Mouse (Mus musculus) liver, embryonic 12.5 days (tissue): ENCODE results near the gene Nudt4. TPM values are rescaled to one million over a fixed set of nuclear protein-coding genes. Genes with fewer than 3 reads are reported as not detected.

Source experiments
- ATAC-seq: fragments of 200-750 bp; cut with Nextera tagmentation; 2 replicates; pipeline ENCODE4 v1.8.0; 2017; ENCODE audit warnings: moderate number of reproducible peaks, mild to moderate bottlenecking, moderate library complexity
- H3K27ac ChIP-seq: fragments of 300-500 bp; sonication (generic); 2 replicates; pipeline ENCODE4 v1.5.1; 2016; ENCODE audit warnings: mild to moderate bottlenecking
- H3K27me3 ChIP-seq: fragments of 300-500 bp; sonication (generic); replicated peaks from 2 replicates; pipeline ENCODE4 v1.6.1; 2016; ENCODE audit warnings: mild to moderate bottlenecking, moderate library complexity
- H3K36me3 ChIP-seq: fragments of 300-500 bp; sonication (generic); 2 replicates; pipeline ENCODE4 v1.6.1; 2016; ENCODE audit warnings: mild to moderate bottlenecking, moderate library complexity
- H3K4me1 ChIP-seq: fragments of 300-500 bp; sonication (generic); 2 replicates; pipeline ENCODE4 v1.6.1; 2016
- H3K4me2 ChIP-seq: fragments of 300-500 bp; sonication (generic); 2 replicates; pipeline ENCODE4 v1.6.1; 2016; ENCODE audit warnings: mild to moderate bottlenecking, moderate library complexity
- H3K4me3 ChIP-seq: fragments of 300-500 bp; sonication (generic); 2 replicates; pipeline ENCODE4 v1.5.1; 2016; ENCODE audit warnings: mild to moderate bottlenecking, moderate library complexity
- H3K9ac ChIP-seq: fragments of 300-500 bp; sonication (generic); 2 replicates; pipeline ENCODE4 v1.6.1; 2016; ENCODE audit warnings: mild to moderate bottlenecking, moderate library complexity
- H3K9me3 ChIP-seq: fragments of 300-500 bp; sonication (generic); replicated peaks from 2 replicates; pipeline ENCODE4 v1.6.1; 2016; ENCODE audit warnings: mild to moderate bottlenecking, moderate library complexity
- WGBS: fragments of 180-500 bp; shearing (Covaris S2); methylation state at CpG from one replicate; pipeline ENCODE4 v1.1.7; 2016; ENCODE audit not compliant: insufficient replicate concordance; 5-methylcytosine and 5-hydroxymethylcytosine counted together
- polyA plus RNA-seq: library from polyadenylated mRNA; unstranded; fragments of >200 nt; fragmentation: Nextera tagmentation; extraction: Ambion mirVana; gene quantifications from 2 replicates; pipeline ENCODE4 v1.2.1, GENCODE M21; 2016

Nudt4 gene
- polyA plus RNA-seq, 1 experiment from 2014 or later: 130 TPM

DNA sequence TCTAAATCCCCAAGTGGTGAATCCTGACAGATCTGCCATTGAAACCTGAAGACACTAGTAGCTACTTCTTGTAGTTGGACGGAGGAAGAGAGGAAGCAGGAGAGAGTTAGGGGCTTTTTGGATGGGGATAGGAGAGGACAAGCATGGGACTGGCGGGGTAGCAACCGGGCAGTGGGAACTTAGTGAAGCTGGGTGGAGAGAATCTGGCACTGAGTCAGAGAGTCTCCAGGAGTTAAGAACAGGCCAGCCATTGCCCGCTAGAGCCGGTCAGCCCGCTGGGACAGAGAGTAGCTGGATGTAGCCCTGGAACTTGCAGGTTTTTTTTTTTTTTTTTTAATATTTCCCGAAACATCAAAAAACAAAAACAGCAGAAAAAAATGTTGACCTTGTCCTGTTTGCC lies 30.6 kb downstream of the Nudt4 start:
- H3K4me3 ChIP-seq: no peak overlapping the region
- H3K27ac ChIP-seq: no peak overlapping the region
- no peak overlapping the region for H3K4me2 ChIP-seq
- no peaks in the 10 kb centered on the region for H3K36me3 ChIP-seq
- H3K9me3 ChIP-seq: no peaks in the 10 kb centered on the region
- H3K4me1 ChIP-seq: peaks cover 64% of the 10 kb centered on the region
- H3K27me3 ChIP-seq: no peaks in the 10 kb centered on the region
- H3K9ac ChIP-seq: no peak overlapping the region
- ATAC-seq: no peak
- WGBS: 87% methylated on average over 7 of the region's 7 CpGs

DNA sequence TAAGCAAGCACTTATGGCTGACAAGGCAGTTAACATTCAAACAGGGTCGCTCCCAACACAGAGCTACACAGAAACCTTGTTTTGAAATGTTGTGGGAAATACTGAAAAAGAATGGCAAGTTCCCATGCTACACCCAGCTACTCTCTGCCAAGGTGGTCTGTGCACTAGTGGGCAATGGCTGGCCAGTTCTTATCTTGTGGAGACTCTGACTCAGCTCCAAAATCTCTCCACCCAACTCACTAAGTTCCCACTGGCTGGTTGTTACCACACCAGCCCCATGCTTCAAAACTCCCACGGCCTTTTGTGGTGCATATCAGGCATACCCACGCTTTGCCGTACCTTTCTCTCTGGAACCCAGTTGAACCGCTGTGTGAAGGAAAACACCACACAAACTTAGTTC lies 31.0 kb downstream of the Nudt4 start:
- Histone ChIP-seq H3K4me3 (no peak overlapping the region), H3K27ac (no peak overlapping the region), H3K27me3 (no peaks in the 10 kb centered on the region), H3K9ac (no peak overlapping the region), H3K4me1 (peaks cover 62% of the 10 kb centered on the region), H3K36me3 (no peaks in the 10 kb centered on the region), H3K4me2 (no peak overlapping the region), H3K9me3 (no peaks in the 10 kb centered on the region)
- no peak for ATAC-seq
- WGBS: 53% methylated on average over 5 of the region's 5 CpGs

DNA sequence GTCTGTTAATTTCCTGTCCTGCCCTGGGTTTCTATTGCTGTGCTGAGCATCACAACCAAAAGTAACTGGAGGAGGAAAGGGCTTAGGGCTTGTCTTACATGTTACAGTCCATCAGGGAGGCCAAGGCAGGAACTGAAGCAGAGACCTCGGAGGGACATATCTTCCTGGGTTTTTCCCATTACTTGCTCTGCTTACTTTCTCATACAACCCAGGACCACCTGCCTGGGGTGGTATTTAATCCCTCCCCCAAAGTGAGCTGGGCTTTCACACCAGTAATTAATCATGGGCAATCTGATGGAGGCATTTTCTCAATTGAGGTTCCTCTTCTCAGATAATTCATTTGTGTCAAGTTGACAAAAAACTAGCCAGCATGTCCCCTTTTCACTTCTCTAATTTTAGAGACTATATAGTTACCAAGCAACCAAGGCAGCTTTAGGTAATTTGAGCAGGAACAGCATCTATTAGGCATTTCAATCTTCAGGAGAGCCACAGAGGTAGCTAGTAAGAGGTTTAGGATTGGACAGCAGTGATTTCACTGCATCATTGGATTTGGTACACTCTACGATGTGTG lies 33.3 kb downstream of the Nudt4 start:
- Histone ChIP-seq H3K27me3 (no peaks in the 10 kb centered on the region), H3K9me3 (no peaks in the 10 kb centered on the region), H3K27ac (no peak overlapping the region), H3K4me3 (no peak overlapping the region), H3K4me2 (no peak overlapping the region), H3K9ac (no peak overlapping the region), H3K36me3 (no peaks in the 10 kb centered on the region), H3K4me1 (peaks cover 47% of the 10 kb centered on the region)
- WGBS: 74% methylated on average over 2 of the region's 2 CpGs
- no peak for ATAC-seq

DNA sequence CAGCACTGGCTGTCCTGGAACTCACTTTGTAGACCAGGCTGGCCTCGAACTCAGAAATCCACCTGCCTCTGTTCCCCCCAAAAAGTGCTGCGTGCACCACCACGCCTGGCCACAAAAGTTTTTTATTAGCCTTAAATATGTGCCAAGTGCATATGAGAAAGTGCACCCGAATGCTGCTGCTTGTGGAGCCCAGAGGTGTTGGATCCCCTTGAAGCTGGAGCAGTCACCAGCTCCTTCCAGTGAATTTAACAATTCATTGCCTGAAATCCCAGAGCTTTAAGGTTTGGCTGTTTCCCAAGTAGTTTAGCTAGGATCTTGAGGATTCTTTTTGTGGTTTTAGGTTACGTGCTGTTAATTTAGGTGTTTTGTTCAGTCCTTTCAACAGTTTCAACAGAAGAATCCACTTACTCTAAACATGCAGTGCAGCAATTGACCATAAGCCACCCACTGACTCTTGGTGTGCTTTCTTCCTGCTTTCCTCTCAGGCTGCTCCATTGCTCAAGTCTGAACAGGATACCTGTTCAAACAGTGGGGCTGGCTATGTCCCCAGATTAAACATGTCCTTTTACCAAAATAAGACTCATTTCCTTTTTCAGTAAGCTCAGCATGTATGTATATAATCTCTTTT lies 37.3 kb downstream of the Nudt4 start:
- Histone ChIP-seq H3K36me3 (peaks cover 13% of the 10 kb centered on the region), H3K27me3 (no peaks in the 10 kb centered on the region), H3K4me3 (no peak overlapping the region), H3K4me2 (no peak overlapping the region), H3K27ac (no peak overlapping the region), H3K4me1 (peaks cover 18% of the 10 kb centered on the region), H3K9ac (no peak overlapping the region), H3K9me3 (no peaks in the 10 kb centered on the region)
- ATAC-seq: no peak
- WGBS: 82% methylated on average over 5 of the region's 5 CpGs

DNA sequence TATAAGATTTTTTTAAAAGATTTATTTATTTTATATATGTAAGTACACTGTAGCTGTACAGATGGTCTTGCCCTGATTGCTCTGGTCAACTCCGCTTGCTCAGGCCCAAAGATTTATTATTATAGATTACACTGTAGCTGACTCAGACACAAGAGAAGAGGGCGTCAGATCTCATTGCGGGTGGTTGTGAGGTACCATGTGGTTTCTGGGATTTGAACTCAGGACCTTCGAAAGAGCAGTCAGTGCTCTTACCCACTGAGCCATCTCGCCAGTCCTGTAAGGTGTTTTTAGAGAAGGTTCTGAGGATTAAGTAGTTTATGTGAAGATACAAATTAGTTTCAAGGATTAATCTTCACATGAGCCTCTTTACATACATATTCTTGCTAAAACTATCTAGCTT lies 38.1 kb downstream of the Nudt4 start:
- peaks cover 18% of the 10 kb centered on the region for H3K4me1 ChIP-seq
- no peak for ATAC-seq
- H3K4me3 ChIP-seq: no peak overlapping the region
- H3K27me3 ChIP-seq: no peaks in the 10 kb centered on the region
- 83% methylated on average over 5 of the region's 5 CpGs for WGBS
- H3K36me3 ChIP-seq: peaks cover 14% of the 10 kb centered on the region
- no peak overlapping the region for H3K27ac ChIP-seq
- H3K4me2 ChIP-seq: no peak overlapping the region
- no peak overlapping the region for H3K9ac ChIP-seq
- no peaks in the 10 kb centered on the region for H3K9me3 ChIP-seq

DNA sequence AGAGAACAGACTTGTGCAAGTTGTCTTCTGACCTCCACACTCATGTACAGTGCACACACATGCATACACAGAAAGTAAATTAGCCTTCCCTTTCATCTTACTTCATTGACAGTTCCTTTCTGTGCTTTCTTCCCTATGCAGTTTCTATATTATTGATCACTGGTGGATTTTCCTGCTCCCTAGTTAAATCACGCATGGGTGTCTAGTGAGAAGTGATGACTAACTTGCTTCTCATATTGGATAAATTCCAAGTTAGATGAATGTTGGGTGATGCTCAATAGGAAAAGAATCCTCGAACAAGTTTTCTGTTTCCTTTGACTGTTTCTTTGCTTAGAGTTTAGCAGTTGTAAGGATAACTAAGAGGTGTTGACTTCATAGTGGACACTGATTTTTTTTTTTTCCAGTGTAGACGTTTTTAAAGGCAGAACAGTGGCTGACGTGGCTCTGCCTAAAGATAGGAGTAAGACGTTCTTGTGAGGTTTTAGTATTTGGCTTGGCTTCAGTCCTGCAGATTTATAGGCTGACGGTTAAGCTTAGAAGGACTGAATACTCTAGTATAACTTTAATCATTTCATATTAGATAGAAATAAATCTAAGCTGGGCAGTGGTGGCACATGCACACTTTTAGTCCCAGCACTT lies 38.8 kb downstream of the Nudt4 start:
- Histone ChIP-seq H3K4me1 (peaks cover 18% of the 10 kb centered on the region), H3K4me2 (no peak overlapping the region), H3K27ac (no peak overlapping the region), H3K27me3 (no peaks in the 10 kb centered on the region), H3K4me3 (no peak overlapping the region), H3K9me3 (no peaks in the 10 kb centered on the region), H3K36me3 (peaks cover 14% of the 10 kb centered on the region), H3K9ac (no peak overlapping the region)
- ATAC-seq: no peak
- 72% methylated on average over 6 of the region's 6 CpGs for WGBS

DNA sequence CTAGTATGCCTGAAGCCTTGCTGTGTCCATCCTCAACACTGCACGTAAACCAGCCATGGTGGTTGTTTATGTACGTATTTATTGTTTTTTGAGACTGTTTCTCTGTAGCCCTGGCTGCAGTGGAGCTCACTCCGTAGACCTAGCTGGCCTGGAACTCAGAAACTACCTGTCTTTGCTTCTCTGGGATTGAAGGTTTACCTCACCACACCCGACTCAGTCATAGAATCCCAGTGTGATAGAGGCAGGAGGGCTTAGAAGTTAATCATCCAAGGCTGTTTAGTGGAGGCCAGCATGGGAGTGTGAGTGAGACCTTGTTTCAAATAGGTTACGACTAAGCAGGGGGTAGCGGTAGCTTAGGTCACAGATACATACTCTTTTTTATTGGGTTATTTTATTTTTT lies 46.3 kb downstream of the Nudt4 start:
- peaks cover 28% of the 10 kb centered on the region for H3K36me3 ChIP-seq
- no peaks in the 10 kb centered on the region for H3K27me3 ChIP-seq
- peak overlapping the region; percentile 22; the same call in 1 of the 2 replicates for H3K9ac ChIP-seq
- H3K9me3 ChIP-seq: no peaks in the 10 kb centered on the region
- no peak overlapping the region for H3K4me2 ChIP-seq
- H3K4me1 ChIP-seq: peaks cover 44% of the 10 kb centered on the region
- no peak overlapping the region for H3K27ac ChIP-seq
- ATAC-seq: no peak
- WGBS: 80% methylated on average over 6 of the region's 6 CpGs
- no peak overlapping the region for H3K4me3 ChIP-seq

DNA sequence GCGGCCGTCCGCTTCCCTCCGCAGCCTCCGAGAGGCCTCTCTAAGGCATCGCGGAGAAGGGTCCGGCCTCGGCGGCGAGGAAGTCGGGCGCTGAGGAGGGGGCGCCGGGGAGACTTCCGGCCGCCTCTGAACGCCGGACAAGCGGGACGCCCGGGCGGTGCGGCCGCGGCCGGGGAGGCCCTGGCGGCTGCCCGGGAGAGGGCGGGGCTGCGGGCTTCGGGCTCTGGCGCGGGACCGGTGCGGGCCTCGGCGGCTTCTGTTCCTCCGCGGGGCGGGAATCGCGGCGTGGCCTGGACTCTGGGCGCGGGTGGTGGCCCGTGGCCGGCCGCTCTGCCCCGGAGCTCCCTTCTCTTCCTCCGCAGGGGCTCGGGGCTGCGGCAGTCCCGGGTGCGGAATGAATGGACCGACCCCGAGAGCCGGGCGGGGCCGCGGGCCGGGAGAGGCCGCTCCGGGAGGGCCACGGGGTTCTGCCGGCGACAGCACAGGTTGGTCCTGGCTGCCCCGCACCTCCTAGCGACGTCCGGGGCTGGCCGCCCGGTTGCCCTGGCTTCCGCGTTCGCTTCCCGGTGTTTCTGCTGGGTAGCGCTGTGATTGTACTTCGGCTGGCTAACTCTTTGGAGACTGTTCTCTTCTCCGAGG lies 48.5 kb downstream of the Nudt4 start:
- Histone ChIP-seq H3K9ac (peak overlapping the region; percentile 99), H3K27me3 (no peaks in the 10 kb centered on the region), H3K9me3 (peaks cover 5% of the 10 kb centered on the region; the same call in 1 of the 2 replicates), H3K36me3 (peaks cover 19% of the 10 kb centered on the region), H3K27ac (peak overlapping the region; percentile 98), H3K4me2 (peak overlapping the region; percentile 79), H3K4me1 (peaks cover 44% of the 10 kb centered on the region), H3K4me3 (peak overlapping the region; percentile 100)
- WGBS: under 1% methylated on average over 67 of the region's 80 CpGs
- ATAC-seq: peak; percentile 49

DNA sequence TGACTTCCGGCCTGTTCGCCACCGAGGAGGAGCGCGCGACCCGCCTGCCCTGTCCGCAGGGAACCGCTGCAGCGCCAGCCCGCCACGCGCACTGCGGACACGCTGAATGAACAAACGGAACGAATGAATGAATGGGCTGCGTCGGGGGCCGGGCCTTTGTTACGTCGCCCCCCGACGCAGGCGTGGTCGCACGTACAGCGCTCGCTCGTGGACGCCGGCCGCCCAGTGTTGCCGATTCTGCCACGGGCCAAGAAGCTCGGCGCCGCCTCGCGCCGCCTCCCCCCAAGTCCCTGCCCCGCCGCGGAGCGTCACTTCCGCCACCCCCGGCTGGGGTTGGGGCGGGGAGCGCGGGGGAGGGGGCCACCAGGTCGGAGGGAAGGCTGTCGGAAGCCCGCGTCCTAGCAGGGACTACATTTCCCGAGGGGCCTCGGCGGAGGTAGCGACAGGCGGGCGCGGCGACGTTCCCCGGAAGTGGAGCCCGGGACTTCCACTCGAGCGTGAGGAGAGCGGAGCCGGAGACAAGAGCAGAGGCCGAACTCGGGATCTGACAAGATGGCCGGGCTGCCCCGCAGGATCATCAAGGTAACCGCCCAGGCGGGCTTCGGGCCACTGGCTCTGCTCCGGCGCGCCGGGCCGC lies 49.2 kb downstream of the Nudt4 start, which contains the start of gene Ube2n:
Ube2n (plus strand) TSS at position 490 of the 637 bp plus-strand sequence.
- peak; percentile 95 for ATAC-seq
- Histone ChIP-seq H3K36me3 (peaks cover 19% of the 10 kb centered on the region), H3K4me3 (peak within 1 kb of the TSS; percentile 100), H3K9ac (peak within 1 kb of the TSS; percentile 99), H3K4me2 (peak within 1 kb of the TSS; percentile 79), H3K27ac (peak within 1 kb of the TSS; percentile 98), H3K4me1 (peaks cover 41% of the 10 kb centered on the region), H3K27me3 (no peaks in the 10 kb centered on the region), H3K9me3 (peaks cover 5% of the 10 kb centered on the region; the same call in 1 of the 2 replicates)
- WGBS: 1% methylated on average over 78 of the region's 81 CpGs

DNA sequence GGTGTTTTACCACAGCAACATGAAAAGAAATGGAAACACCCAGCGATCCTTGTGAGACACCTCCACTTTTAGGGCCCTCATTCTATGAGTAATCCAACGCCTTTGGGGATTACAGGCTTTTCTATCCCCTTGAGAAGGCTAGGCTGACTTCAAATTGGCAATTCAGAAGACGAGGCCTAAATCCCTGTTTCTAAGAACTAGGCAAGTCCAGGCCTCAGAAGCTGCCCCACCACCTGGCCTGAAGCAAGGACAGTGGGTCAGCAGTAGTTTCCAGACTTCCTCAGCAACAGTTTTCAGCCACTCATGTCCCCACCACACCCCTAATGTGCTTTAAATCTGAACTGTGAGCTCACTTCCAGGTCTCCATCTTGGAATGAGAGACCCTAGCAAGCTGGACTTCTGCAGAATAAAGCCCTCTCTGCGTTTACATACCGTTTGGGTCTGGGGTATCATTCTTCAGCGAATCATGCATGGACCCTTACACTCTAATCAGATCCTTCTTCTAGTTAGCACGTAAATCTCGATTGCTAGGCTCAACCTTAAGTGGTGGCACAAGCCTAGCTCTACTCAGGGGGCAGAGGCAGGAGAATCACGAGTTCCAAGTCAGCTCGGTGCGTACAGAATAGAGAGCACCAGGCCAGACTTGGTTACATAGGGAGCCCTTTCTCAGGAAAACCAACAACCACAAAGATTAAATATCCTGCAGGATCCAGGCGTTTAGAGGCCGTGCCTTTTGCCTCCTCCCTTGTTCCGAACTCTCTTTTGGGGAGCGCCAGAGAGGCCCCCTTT lies 50.0 kb downstream of the Nudt4 start:
- H3K27me3 ChIP-seq: no peaks in the 10 kb centered on the region
- H3K4me2 ChIP-seq: peak overlapping the region; percentile 79
- peaks cover 5% of the 10 kb centered on the region; the same call in 1 of the 2 replicates for H3K9me3 ChIP-seq
- 31% methylated on average over 15 of the region's 15 CpGs for WGBS
- peak overlapping the region; percentile 100 for H3K4me3 ChIP-seq
- H3K36me3 ChIP-seq: peaks cover 14% of the 10 kb centered on the region
- ATAC-seq: no peak
- peak overlapping the region; percentile 98 for H3K27ac ChIP-seq
- H3K9ac ChIP-seq: peak overlapping the region; percentile 99
- peaks cover 33% of the 10 kb centered on the region for H3K4me1 ChIP-seq

DNA sequence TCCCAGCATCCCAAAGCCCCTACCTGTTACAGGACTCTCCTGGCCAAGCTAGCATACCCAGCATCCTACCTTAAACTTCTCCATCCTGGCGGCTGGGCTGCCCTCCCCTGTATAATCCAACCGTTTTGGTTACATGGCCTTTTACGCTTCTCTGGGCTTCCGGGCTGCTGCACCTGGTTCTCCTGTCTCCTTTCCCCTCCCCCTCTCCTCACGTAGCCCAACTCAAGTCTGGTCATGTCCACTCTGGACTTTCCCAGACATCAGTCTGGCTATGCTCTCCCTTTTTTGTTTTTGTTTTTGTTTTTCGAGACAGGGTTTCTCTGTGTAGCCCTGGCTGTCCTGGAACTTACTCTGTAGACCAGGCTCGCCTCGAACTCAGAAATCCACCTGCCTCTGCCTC lies 51.3 kb downstream of the Nudt4 start:
- no peak for ATAC-seq
- WGBS: 81% methylated on average over 8 of the region's 8 CpGs
- Histone ChIP-seq H3K27me3 (no peaks in the 10 kb centered on the region), H3K4me2 (no peak overlapping the region), H3K36me3 (peaks cover 5% of the 10 kb centered on the region; the same call in 1 of the 2 replicates), H3K4me1 (peaks cover 20% of the 10 kb centered on the region), H3K9me3 (peaks cover 5% of the 10 kb centered on the region; the same call in 1 of the 2 replicates), H3K9ac (no peak overlapping the region), H3K4me3 (no peak overlapping the region), H3K27ac (no peak overlapping the region)
